Mouse (Mus musculus): ENCODE measurements at regions not wholly inside any gene's neighbourhood (a gene's known extent, or its start where the extent isn't known, plus 50 kb on each side); places are given as distances from the start of the nearest gene placed in this dataset.
A peak's percentile ranks its signal among the peaks of the same experiment; 100 is the strongest.

GRCm38 (mm10) chr1:28677700-28678099, 102.4 kb downstream of the Gm597 start:
- Histone ChIP-seq H3K36me3 (ENCODE audit: control insufficient read depth, insufficient read depth) (no peaks in the 10 kb centered on the region), H3K9ac (replicated peaks; ENCODE audit: low read depth, low read length) (no peak overlapping the region), H3K9me3 (ENCODE audit: control insufficient read depth, low read length) (no peaks in the 10 kb centered on the region), H3K4me1 (replicated peaks; ENCODE audit: control insufficient read depth, insufficient read depth, low read length) (no peaks in the 10 kb centered on the region), H3K4me3 (replicated peaks; ENCODE audit: low read length) (no peak overlapping the region), H3K4me2 (ENCODE audit: low read length) (no peak overlapping the region), H3K27me3 (replicated peaks; ENCODE audit: control insufficient read depth, insufficient read depth, low read length) (no peaks in the 10 kb centered on the region; the same call in 1 of the 2 replicates), H3K27ac (ENCODE audit: low read length) (no peak overlapping the region)
- 29% methylated on average over 2 of the region's 2 CpGs for WGBS
- peak; percentile 71 for ATAC-seq

DNA sequence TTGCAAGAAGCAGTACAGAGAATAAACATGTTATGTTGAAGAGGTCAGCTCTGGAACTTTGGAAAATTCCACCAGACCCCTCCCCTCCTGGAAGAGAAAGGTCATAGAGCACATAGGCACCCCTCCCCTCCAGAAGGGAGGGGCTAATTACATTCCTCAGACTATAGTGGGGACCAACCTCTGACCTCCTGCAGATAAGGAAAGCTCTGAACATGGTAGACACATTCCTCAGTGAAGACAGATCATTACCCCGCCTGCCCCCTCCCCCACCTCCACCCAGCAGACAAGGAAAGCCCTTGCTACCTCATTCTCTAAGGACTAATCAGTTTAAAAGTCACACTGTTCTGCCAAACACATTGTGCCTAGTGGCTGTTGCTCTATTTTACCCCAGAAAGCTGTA, 104.7 kb downstream of the Gm597 start:
- H3K27me3 ChIP-seq (replicated peaks; ENCODE audit: control insufficient read depth, insufficient read depth, low read length) = no peaks in the 10 kb centered on the region
- no peaks in the 10 kb centered on the region for H3K4me1 ChIP-seq (replicated peaks; ENCODE audit: control insufficient read depth, insufficient read depth, low read length)
- H3K4me2 ChIP-seq (ENCODE audit: low read length) = no peak overlapping the region
- no peak overlapping the region for H3K27ac ChIP-seq (ENCODE audit: low read length)
- H3K36me3 ChIP-seq (ENCODE audit: control insufficient read depth, insufficient read depth) = no peaks in the 10 kb centered on the region
- no peak for ATAC-seq
- 60% methylated on average over 1 of the region's 1 CpGs for WGBS
- no peak overlapping the region for H3K9ac ChIP-seq (replicated peaks; ENCODE audit: low read depth, low read length)
- no peak overlapping the region for H3K4me3 ChIP-seq (replicated peaks; ENCODE audit: low read length)
- no peaks in the 10 kb centered on the region for H3K9me3 ChIP-seq (ENCODE audit: control insufficient read depth, low read length)

DNA sequence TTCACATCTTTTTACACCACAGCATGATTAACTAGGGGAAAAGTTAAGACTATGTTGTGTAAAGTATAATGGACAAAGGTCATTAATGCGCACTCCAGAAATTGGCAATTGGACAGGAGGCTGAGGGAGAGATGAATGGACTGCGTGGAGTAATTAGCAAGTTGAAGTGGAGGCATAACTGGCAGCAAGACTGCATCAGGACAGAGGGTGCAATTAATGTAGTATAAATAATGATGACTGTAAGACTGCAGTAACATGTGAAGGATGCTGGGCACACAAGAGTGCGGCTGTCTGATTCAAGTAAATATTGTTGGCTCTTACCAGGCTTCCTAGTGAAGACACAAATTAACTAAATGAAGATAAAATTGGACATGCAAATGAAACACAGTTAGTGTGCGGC, 139.2 kb downstream of the Gm597 start:
- peak; percentile 93 for ATAC-seq
- no peak overlapping the region for H3K9ac ChIP-seq (replicated peaks; ENCODE audit: low read depth, low read length)
- no peak overlapping the region for H3K4me3 ChIP-seq (replicated peaks; ENCODE audit: low read length)
- H3K4me2 ChIP-seq (ENCODE audit: low read length) = no peak overlapping the region
- H3K9me3 ChIP-seq (ENCODE audit: control insufficient read depth, low read length) = no peaks in the 10 kb centered on the region
- no peaks in the 10 kb centered on the region for H3K36me3 ChIP-seq (ENCODE audit: control insufficient read depth, insufficient read depth)
- no peaks in the 10 kb centered on the region for H3K4me1 ChIP-seq (replicated peaks; ENCODE audit: control insufficient read depth, insufficient read depth, low read length)
- no peak overlapping the region for H3K27ac ChIP-seq (ENCODE audit: low read length)
- no peaks in the 10 kb centered on the region for H3K27me3 ChIP-seq (replicated peaks; ENCODE audit: control insufficient read depth, insufficient read depth, low read length)
- WGBS = 15% methylated on average over 4 of the region's 4 CpGs

DNA sequence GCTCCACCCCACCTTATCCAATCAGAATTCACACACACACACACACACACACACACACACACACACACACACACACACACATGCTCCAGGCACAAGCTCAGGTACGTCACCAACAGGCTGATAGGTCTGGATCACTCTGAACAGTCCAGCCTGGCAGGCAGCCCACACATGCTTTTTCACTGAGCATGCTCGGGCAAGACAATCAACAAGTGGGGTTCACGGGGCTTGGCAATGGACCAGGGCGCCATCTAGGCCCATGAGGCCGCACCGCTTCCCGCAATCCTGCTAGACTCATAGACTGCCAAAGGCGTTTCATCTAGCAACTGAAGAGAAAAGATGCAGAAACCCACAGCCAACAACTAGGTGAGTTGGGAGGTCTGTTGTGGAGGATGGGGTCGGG, 157.3 kb downstream of the Gm597 start:
- Histone ChIP-seq H3K4me2 (ENCODE audit: low read length) (no peak overlapping the region), H3K4me3 (replicated peaks; ENCODE audit: low read length) (no peak overlapping the region), H3K9me3 (ENCODE audit: control insufficient read depth, low read length) (no peaks in the 10 kb centered on the region), H3K27ac (ENCODE audit: low read length) (no peak overlapping the region), H3K36me3 (ENCODE audit: control insufficient read depth, insufficient read depth) (no peaks in the 10 kb centered on the region), H3K4me1 (replicated peaks; ENCODE audit: control insufficient read depth, insufficient read depth, low read length) (no peaks in the 10 kb centered on the region), H3K9ac (replicated peaks; ENCODE audit: low read depth, low read length) (no peak overlapping the region), H3K27me3 (replicated peaks; ENCODE audit: control insufficient read depth, insufficient read depth, low read length) (no peaks in the 10 kb centered on the region)
- no peak for ATAC-seq
- WGBS = 77% methylated on average over 9 of the region's 9 CpGs

DNA sequence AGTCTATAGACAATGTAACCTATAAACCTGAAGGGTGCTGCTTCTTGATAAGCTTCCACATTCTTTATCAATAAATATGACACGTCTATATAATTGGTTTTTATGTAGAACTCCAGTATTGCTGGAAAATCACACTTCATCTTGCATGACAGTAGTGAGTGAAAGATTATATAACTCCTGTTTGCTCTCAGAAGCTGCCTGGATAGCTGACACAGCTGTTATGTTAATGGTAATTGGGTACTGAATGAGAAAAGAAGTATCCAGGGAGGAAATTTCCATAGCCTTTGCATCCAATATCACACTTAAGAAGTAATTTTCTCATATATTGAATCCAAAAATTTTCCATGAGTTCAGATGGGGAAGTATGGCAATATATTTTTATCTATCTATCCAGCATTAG, 177.7 kb downstream of the Gm597 start:
- no peaks in the 10 kb centered on the region for H3K27me3 ChIP-seq (replicated peaks; ENCODE audit: control insufficient read depth, insufficient read depth, low read length)
- H3K4me3 ChIP-seq (replicated peaks; ENCODE audit: low read length) = no peak overlapping the region
- H3K9me3 ChIP-seq (ENCODE audit: control insufficient read depth, low read length) = no peaks in the 10 kb centered on the region
- H3K36me3 ChIP-seq (ENCODE audit: control insufficient read depth, insufficient read depth) = no peaks in the 10 kb centered on the region
- no peak overlapping the region for H3K4me2 ChIP-seq (ENCODE audit: low read length)
- H3K4me1 ChIP-seq (replicated peaks; ENCODE audit: control insufficient read depth, insufficient read depth, low read length) = no peaks in the 10 kb centered on the region
- 72% methylated on average over 1 of the region's 1 CpGs for WGBS
- no peak overlapping the region for H3K9ac ChIP-seq (replicated peaks; ENCODE audit: low read depth, low read length)
- ATAC-seq = no peak
- no peak overlapping the region for H3K27ac ChIP-seq (ENCODE audit: low read length)

- 95% methylated on average over 11 of the region's 11 CpGs for WGBS
- H3K4me3 ChIP-seq (replicated peaks; ENCODE audit: low read length) = no peak overlapping the region
- no peaks in the 10 kb centered on the region for H3K27me3 ChIP-seq (replicated peaks; ENCODE audit: control insufficient read depth, insufficient read depth, low read length)
- H3K9ac ChIP-seq (replicated peaks; ENCODE audit: low read depth, low read length) = no peak overlapping the region
- no peak overlapping the region for H3K4me2 ChIP-seq (ENCODE audit: low read length)
- no peak overlapping the region for H3K27ac ChIP-seq (ENCODE audit: low read length)
- H3K4me1 ChIP-seq (replicated peaks; ENCODE audit: control insufficient read depth, insufficient read depth, low read length) = no peaks in the 10 kb centered on the region
- no peaks in the 10 kb centered on the region for H3K9me3 ChIP-seq (ENCODE audit: control insufficient read depth, low read length)
- ATAC-seq = no peak
- H3K36me3 ChIP-seq (ENCODE audit: control insufficient read depth, insufficient read depth) = no peaks in the 10 kb centered on the region
Measured at GRCm38 (mm10) chr1:28565383-28566154, 214.5 kb downstream of the Gm597 start.

DNA sequence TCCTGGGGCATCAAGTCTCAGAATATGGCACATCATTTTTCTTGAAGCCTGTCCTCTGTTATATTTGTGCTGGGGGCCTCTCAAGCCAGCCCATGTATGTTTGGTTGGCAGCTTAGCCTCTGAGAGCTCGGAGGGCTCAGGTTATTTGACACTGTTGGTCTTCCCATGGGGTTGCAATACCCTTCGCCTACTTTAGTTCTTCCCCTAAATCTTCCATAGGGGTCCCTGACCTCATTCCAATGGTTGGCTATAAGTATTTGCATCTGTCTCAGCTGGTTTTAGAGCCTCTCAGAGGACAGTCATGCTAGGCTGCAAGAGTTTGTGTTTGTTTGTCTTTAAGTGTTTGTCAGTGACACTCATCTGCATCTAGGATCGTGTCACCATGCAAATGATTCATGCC, 216.2 kb downstream of the Gm597 start:
- Histone ChIP-seq H3K9me3 (ENCODE audit: control insufficient read depth, low read length) (no peaks in the 10 kb centered on the region), H3K27me3 (replicated peaks; ENCODE audit: control insufficient read depth, insufficient read depth, low read length) (no peaks in the 10 kb centered on the region), H3K4me3 (replicated peaks; ENCODE audit: low read length) (no peak overlapping the region), H3K9ac (replicated peaks; ENCODE audit: low read depth, low read length) (no peak overlapping the region), H3K36me3 (ENCODE audit: control insufficient read depth, insufficient read depth) (no peaks in the 10 kb centered on the region), H3K4me2 (ENCODE audit: low read length) (no peak overlapping the region), H3K4me1 (replicated peaks; ENCODE audit: control insufficient read depth, insufficient read depth, low read length) (no peaks in the 10 kb centered on the region), H3K27ac (ENCODE audit: low read length) (no peak overlapping the region)
- 87% methylated on average over 3 of the region's 3 CpGs for WGBS
- no peak for ATAC-seq
